Mouse (Mus musculus): ENCODE measurements around the gene Prss23. TPM values are rescaled to one million over a fixed set of nuclear protein-coding genes. Genes with fewer than 3 reads are reported as not detected.

Prss23 gene
- polyA plus RNA-seq, 1 experiment from 2014 or later, result 25.3 TPM

DNA sequence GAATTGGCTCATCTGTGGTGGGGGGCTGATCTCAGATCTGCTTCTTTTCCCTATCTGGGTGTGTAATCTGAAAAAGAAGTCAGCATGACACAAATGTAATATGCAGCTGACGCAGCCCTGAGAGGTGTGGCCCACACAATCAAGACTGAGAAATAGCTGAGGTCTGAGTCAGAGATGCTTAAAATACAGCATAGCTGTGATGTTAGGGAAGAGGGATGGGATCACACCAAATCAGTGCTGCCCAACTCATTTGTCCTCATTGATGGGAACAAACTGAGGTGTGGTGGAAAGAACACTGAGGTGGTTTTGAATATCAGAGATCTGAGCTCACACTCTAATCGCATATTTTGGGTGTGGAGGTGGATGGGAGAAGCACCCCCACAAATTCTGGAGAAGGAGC lies 14.0 kb upstream of the Prss23 start:
- WGBS, result 90% methylated on average over 2 of the region's 2 CpGs
- Histone ChIP-seq H3K27me3 (ENCODE audit: insufficient read depth, poor library complexity, severe bottlenecking) (no peaks in the 10 kb centered on the region), H3K27ac (no peak overlapping the region), H3K36me3 (no peaks in the 10 kb centered on the region), H3K9me3 (no peaks in the 10 kb centered on the region), H3K4me1 (replicated peaks) (no peaks in the 10 kb centered on the region), H3K4me3 (no peak overlapping the region)
- no peak for DNase-seq (ENCODE audit: low spot score)

DNA sequence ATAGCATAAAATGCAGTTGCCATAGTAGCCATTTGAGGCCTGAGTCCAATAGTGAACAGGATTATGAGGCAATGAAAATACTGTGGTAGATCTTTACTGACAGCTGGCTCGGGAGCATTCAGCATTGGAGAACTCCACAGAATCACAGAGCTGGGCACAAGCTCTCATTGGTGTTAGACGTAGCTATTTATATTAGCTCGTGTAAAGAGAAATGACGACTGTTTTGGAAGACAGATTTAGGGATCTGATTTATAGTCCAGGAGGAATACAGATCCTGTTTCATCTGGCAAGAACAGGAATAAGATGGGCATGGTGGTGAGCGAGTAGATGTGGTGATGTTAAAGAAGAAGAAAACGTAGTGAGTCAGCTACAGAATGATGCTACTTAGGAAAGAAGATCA lies 12.4 kb upstream of the Prss23 start:
- no peak overlapping the region for H3K4me3 ChIP-seq
- WGBS, result 86% methylated on average over 6 of the region's 6 CpGs
- H3K9me3 ChIP-seq, result no peaks in the 10 kb centered on the region
- H3K27me3 ChIP-seq (ENCODE audit: insufficient read depth, poor library complexity, severe bottlenecking), result no peaks in the 10 kb centered on the region
- H3K36me3 ChIP-seq, result no peaks in the 10 kb centered on the region
- H3K4me1 ChIP-seq (replicated peaks), result no peaks in the 10 kb centered on the region
- no peak overlapping the region for H3K27ac ChIP-seq
- no peak for DNase-seq (ENCODE audit: low spot score)

DNA sequence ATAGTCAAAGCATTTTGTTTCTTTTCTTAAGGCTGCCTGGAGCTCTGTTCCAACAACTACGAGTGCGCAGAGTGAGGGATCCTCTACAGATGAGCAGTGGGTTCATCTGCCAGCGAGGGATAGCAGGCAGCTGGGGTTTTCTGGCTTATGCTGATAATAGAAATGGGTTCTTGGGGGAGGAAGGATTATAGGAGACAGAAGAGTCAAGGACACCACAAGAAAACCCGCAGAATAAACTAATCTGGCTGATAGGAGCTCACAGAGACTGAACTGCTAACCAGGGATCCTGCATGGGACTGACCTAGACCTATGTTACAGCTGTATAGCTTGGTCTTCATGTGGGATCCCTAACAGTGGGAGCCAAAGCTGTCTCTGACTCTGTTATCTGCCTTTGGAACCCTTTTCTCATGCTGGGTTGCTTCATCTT lies 456 bp upstream of the Prss23 start:
- 84% methylated on average over 4 of the region's 4 CpGs for WGBS
- Histone ChIP-seq H3K36me3 (no peaks in the 10 kb centered on the region), H3K27ac (no peak overlapping the region), H3K27me3 (ENCODE audit: insufficient read depth, poor library complexity, severe bottlenecking) (no peaks in the 10 kb centered on the region), H3K4me3 (no peak overlapping the region), H3K4me1 (replicated peaks) (peaks cover 3% of the 10 kb centered on the region; the same call in 1 of the 2 replicates), H3K9me3 (no peaks in the 10 kb centered on the region)
- DNase-seq (ENCODE audit: low spot score), result no peak

DNA sequence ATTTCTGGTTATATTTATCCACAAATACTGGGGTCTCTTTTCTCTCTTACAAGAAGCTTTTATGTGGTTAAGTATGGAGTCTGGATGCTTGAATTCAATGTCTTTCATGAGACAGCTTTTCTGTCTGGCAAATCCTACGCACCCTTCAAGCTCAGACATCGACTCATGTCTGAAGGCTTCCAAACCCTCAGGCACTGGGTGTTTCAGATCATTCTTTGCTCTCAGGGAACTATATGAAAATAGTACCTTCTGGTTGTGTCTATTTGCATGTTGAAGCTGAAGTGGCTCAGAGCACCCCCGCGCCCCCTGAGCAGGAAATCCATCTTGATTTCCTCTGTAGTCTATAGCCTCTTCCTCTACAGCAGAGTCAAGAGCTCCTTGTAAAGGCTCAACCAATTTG lies 3.2 kb downstream of the Prss23 start:
- Histone ChIP-seq H3K27ac (no peak overlapping the region), H3K36me3 (no peaks in the 10 kb centered on the region), H3K4me1 (replicated peaks) (peaks cover 12% of the 10 kb centered on the region; the same call in 1 of the 2 replicates), H3K9me3 (peaks cover 8% of the 10 kb centered on the region; the same call in 1 of the 2 replicates), H3K27me3 (ENCODE audit: insufficient read depth, poor library complexity, severe bottlenecking) (peaks cover 10% of the 10 kb centered on the region), H3K4me3 (no peak overlapping the region)
- no peak for DNase-seq (ENCODE audit: low spot score)
- 89% methylated on average over 4 of the region's 4 CpGs for WGBS

DNA sequence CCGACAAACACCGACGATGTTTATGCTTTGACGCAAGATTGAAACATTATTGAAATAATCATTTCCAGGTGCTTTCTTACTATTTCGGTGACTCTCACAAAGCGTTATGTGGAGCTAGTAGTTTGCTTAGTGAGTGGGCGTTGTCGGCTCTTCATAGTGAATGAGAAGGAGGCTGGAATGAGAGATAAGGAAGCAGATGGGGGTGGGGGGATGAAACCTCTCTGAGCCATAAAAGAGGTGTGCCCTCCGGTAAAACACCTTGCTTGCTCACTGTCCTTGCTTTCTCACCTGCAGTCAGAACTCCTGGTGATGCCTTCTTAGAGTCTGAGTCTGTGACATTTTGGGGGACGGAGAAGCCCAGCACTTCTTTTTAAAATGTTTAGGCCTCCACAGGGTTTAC lies 4.8 kb downstream of the Prss23 start:
- WGBS, result 84% methylated on average over 10 of the region's 10 CpGs
- H3K27me3 ChIP-seq (ENCODE audit: insufficient read depth, poor library complexity, severe bottlenecking), result peaks cover 18% of the 10 kb centered on the region
- peaks cover 23% of the 10 kb centered on the region for H3K4me1 ChIP-seq (replicated peaks)
- no peak overlapping the region for H3K4me3 ChIP-seq
- H3K27ac ChIP-seq, result no peak overlapping the region
- peaks cover 8% of the 10 kb centered on the region; the same call in 1 of the 2 replicates for H3K9me3 ChIP-seq
- DNase-seq (ENCODE audit: low spot score), result no peak
- no peaks in the 10 kb centered on the region for H3K36me3 ChIP-seq

DNA sequence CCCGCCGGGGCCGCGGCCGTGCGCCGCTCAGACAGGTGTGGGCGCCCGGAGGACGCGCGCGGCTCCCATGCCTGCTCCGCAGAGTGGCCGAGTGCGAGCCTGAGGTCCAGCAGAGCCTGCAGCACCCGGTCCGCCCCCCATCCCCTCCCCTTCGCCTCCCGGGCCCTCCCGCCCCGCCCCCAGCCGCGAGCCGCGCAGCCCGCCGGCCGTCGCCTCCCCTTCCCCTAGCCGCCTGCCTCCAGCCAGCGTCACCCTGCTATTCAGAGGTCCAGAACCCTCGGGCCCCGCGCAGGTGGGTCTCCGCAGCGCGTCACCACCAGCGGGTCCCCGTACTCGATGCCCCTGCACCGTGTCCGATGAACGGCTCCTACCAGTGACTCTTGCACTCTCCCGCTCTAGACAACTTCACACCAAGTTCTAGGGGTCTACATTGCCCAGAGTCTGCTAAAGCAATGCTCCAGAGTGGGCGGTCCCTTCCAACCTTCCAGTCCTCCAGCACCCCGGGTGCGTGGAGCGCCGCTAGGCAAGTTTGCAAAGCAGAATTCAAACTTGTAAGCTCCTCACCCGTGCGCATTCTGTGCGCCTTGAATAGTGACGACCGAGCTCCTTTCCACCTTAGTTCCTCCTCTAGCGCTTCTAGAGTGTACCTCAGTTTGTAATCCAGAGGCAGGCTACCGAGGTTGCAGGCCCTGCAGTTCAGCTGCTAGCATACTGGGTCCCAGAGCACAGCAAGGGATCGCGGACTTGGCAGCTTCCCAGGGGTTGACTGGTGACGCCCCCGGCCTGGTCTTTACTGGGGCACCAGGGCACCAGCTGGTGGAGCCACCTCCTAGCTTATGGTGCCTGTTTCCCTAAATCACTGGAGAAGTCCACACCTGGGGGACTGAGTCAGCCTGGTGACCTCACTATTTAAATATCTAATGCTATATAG lies 9.3 kb downstream of the Prss23 start:
- Histone ChIP-seq H3K27ac (peak overlapping the region; percentile 94), H3K36me3 (no peaks in the 10 kb centered on the region), H3K27me3 (ENCODE audit: insufficient read depth, poor library complexity, severe bottlenecking) (peaks cover 32% of the 10 kb centered on the region), H3K4me3 (peak overlapping the region; percentile 86), H3K9me3 (peaks cover 8% of the 10 kb centered on the region; the same call in 1 of the 2 replicates), H3K4me1 (replicated peaks) (peaks cover 39% of the 10 kb centered on the region)
- peak; percentile 77 for DNase-seq (ENCODE audit: low spot score)
- under 1% methylated on average over 60 of the region's 61 CpGs for WGBS

DNA sequence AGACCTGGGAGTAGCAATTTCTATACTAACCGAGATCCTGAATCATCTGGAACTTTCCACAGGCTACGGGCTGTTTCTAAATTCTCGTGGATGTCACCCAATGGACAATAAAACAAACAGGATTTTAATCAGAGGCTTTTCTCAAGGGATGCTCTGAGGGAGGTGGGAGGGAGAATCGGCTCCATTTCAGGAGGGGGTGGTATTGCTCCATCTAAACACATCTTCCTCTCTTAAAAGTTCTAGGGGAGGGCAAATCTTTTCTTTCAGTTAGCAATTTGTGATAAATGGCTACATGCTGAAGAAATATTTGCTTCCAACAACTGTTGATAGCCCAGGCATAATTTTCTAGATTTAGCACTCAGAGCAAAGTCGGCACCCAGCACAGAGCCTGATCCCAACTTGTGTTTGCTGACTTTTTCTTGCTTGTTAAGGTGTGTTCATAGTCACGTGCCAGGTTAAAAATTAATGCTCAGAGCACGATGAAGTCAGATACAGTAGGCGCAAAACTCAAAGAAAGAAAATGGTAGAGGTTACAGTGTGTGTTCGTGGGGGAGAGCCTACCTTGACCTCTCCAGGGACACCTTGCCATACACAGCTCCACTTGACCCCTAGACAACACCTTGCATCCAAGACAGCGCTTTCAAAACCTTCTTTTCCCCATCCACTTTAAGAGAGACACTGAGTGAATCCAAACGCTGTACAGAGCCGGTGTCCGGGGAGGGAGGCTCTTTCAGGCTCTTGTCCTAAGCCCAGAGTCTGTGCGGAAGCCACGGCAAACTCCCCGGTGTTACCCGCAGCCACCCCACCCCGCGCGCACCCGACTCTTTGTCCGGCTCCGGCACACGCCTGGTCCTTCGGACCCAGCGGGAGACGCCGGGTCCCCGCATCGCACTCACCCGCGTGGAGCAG lies 10.2 kb downstream of the Prss23 start:
- H3K4me3 ChIP-seq, result peak overlapping the region; percentile 86
- H3K36me3 ChIP-seq, result no peaks in the 10 kb centered on the region
- 9% methylated on average over 32 of the region's 32 CpGs for WGBS
- H3K4me1 ChIP-seq (replicated peaks), result peaks cover 45% of the 10 kb centered on the region
- peaks cover 28% of the 10 kb centered on the region for H3K27me3 ChIP-seq (ENCODE audit: insufficient read depth, poor library complexity, severe bottlenecking)
- DNase-seq (ENCODE audit: low spot score), result no peak
- H3K27ac ChIP-seq, result peak overlapping the region; percentile 94
- peaks cover 8% of the 10 kb centered on the region; the same call in 1 of the 2 replicates for H3K9me3 ChIP-seq

DNA sequence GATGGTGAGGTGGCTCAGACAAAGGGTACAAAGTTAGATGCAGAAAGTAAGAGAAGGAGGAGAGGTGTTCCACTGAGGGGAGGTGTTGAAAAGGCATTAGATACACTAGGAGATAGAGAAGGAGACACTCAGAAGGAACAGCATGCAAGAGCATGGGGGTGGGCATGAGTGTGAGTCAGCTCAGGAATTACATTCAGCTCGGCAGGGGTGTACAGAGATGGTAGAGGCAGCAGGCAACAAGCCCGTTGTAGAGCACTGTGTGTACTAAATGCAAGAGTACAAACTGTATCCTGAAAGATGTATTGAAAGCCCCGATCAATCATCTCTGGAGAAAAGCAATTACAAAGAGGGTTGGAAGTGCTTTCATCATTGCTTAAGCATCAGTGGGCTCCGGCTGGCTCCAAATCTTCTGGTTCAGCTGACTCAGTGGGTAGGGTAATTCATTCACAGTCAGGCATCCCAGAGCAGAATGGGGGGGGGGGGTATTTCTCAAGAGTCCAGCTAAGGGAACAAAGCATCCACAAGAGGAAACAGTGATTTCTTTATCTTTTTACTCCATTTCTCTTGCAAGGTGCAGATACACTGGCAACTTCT lies 15.0 kb downstream of the Prss23 start:
- no peak for DNase-seq (ENCODE audit: low spot score)
- Histone ChIP-seq H3K36me3 (peaks cover 14% of the 10 kb centered on the region), H3K9me3 (no peaks in the 10 kb centered on the region), H3K4me1 (replicated peaks) (peaks cover 24% of the 10 kb centered on the region), H3K27me3 (ENCODE audit: insufficient read depth, poor library complexity, severe bottlenecking) (peaks cover 14% of the 10 kb centered on the region), H3K27ac (no peak overlapping the region), H3K4me3 (no peak overlapping the region)
- WGBS, result 53% methylated on average over 4 of the region's 4 CpGs

DNA sequence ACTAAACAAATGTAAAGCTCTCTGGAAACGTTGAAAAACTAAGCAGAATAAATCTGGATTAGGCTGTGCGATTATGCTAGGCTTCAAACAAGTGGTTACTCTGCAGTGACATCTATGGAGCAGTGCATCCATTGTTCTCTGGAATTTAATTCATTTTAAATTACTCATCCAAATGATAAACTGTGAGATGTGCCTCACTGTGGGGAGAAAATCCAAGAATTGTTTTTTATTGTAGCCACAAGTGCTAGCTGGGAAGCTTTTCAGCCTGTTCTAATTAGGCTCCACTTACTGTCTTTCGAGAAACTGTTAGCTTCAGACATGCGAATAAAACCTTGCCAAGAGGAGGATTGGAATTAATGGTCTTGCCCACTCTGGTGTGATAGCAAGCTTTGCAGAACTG lies 18.3 kb downstream of the Prss23 start:
- Histone ChIP-seq H3K36me3 (peaks cover 14% of the 10 kb centered on the region), H3K4me3 (no peak overlapping the region), H3K4me1 (replicated peaks) (peaks cover 6% of the 10 kb centered on the region), H3K9me3 (no peaks in the 10 kb centered on the region), H3K27ac (no peak overlapping the region), H3K27me3 (ENCODE audit: insufficient read depth, poor library complexity, severe bottlenecking) (no peaks in the 10 kb centered on the region)
- no peak for DNase-seq (ENCODE audit: low spot score)
- WGBS, result 73% methylated on average over 4 of the region's 4 CpGs

DNA sequence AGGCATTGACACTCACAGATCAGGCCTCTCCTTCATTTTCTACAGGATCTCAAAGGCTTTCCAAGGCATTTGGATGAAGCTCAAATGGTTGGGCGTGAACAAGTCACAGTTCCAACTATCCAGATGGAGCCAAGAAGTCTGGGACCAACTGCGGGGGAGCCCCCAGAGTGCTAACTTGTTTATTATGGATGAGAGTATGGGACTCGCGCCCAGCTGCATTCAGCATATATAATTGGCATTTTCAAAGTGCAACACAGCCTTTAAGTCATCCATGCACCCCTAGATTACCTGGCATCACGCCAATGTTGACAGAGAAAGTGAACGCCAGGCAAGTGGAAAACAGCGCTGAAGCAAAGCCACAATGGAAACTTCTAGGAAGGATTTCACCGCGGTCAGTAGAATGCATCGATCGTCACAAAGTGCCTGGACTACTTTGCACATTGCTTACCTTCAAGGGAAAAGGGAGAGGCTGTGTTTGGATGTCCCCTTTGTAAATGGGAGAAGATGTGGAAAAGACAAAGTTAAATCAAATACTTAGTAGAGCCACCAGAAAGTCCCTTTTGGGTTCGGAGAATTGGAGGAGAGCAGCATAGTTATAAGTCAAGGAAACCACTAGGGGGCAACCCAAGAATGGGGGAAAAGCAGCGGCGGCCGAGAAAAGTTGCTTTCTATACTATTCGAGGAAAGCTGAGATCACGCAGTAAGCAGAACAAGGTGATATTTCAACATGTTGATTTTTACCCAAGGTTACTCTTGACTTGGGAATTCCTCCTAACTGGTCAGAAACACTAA lies 27.3 kb downstream of the Prss23 start:
- Histone ChIP-seq H3K36me3 (no peaks in the 10 kb centered on the region), H3K4me3 (no peak overlapping the region), H3K9me3 (no peaks in the 10 kb centered on the region), H3K27ac (no peak overlapping the region), H3K4me1 (replicated peaks) (peaks cover 12% of the 10 kb centered on the region), H3K27me3 (ENCODE audit: insufficient read depth, poor library complexity, severe bottlenecking) (peaks cover 3% of the 10 kb centered on the region; the same call in 1 of the 2 replicates)
- WGBS, result 37% methylated on average over 17 of the region's 17 CpGs
- DNase-seq (ENCODE audit: low spot score), result peak; percentile 54

DNA sequence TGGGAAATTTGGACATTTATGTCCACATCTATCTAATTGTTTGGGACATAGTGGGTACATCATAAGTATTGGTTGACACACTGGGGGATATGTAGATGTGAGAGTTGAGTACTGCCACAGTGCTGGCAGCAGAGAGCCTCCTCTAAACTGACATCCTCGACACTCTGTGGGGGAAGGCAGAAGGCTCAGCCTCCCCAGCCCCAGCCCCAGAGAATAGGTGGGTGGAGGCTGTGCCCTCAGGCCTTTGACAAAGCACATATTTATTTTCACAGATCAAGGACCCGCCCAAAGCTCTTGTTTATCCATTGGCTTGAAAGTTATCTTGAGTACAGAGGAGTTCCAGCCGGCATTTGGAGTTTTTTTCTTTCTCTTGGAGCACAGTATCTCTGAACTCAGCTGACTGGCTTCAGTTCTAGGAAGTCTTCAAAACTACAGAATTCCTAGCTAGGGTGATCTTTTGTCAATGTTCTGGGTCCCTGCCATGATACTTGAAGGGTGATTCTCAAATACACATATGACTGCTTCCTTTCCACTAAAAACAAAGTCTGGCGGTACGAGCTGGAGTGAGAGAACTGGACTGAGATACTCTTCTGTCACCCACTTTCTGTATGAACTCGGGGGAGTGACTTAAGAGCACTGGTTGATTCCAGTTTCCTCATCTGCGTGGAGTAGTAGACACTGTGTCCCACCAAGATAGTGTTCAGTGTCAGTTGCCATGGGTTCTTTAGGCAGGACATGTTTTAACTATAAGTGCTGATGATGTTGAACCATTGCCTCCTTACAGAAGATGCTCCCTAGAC lies 43.0 kb downstream of the Prss23 start:
- no peak overlapping the region for H3K4me3 ChIP-seq
- no peak overlapping the region for H3K27ac ChIP-seq
- WGBS, result 71% methylated on average over 7 of the region's 7 CpGs
- no peak for DNase-seq (ENCODE audit: low spot score)
- H3K27me3 ChIP-seq (ENCODE audit: insufficient read depth, poor library complexity, severe bottlenecking), result no peaks in the 10 kb centered on the region
- H3K36me3 ChIP-seq, result no peaks in the 10 kb centered on the region
- no peaks in the 10 kb centered on the region for H3K4me1 ChIP-seq (replicated peaks)
- H3K9me3 ChIP-seq, result peaks cover 5% of the 10 kb centered on the region; the same call in 1 of the 2 replicates
